Mouse (Mus musculus): ENCODE results near the gene Mef2c. TPM values are rescaled to one million over a fixed set of nuclear protein-coding genes. Genes with fewer than 3 reads are reported as not detected.

Gene Mef2c
- polyA plus RNA-seq, 1 experiment = 308 TPM

DNA sequence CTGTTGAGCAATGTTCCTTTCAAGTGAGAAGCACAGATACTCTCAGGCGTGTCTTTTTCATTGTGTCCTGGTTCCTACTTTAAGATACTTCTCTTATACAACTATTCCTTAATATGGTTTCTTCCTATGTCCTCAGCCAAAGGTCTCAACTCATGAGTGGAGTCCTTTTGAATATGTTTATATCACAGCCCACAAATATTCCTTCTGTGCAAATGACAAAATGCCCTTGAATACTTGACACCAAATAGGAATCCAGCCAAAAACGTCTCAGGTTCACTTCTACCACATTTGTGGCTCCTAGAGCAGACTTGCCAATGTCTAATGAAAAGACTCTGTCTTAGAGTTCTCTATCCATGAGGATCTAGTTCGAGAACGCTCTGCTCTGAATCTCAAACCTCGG lies 21.7 kb upstream of the Mef2c start:
- no peak overlapping the region for H3K27ac ChIP-seq (ENCODE audit: insufficient read depth, low read length)
- TF ChIP-seq CTCF (IDR thresholded peaks at IDR 0.05; ENCODE audit: extremely low read depth, insufficient read depth, low read length) (no peak), POLR2A (IDR thresholded peaks at IDR 0.05; ENCODE audit: extremely low read depth, insufficient read depth, low read length) (no peak)

DNA sequence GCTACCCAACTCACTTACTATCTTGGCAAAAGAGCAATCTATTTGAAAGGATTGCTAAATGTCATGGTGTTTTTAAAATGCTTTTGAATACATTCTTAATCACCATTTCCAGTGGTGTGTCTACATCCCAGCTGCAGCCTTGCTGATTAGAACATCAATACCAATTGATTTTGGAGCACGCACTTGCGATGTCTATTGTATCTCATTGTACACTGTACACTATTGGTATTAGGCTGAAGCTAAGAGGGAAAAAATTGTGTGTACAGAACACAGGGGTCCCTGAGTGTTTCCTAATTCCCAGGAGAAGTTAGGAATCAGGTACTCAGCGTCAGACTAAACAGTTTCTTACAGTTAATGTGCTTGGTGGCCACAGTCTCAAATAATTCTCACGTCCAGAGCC lies 19.6 kb upstream of the Mef2c start:
- Histone ChIP-seq H3K27ac (ENCODE audit: insufficient read depth, low read length) (no peak overlapping the region), H3K4me3 (ENCODE audit: insufficient read depth, low read length) (no peak overlapping the region), H3K4me1 (ENCODE audit: control insufficient read depth, insufficient read depth, low read length) (no peaks in the 10 kb centered on the region; the same call in 1 of the 2 replicates)
- TF ChIP-seq CTCF (IDR thresholded peaks at IDR 0.05; ENCODE audit: extremely low read depth, insufficient read depth, low read length) (no peak), POLR2A (IDR thresholded peaks at IDR 0.05; ENCODE audit: extremely low read depth, insufficient read depth, low read length) (no peak)

More for the DNA sequence above, 21.7 kb upstream of the Mef2c start:
- Histone ChIP-seq H3K4me3 (ENCODE audit: insufficient read depth, low read length) (no peak overlapping the region), H3K4me1 (ENCODE audit: control insufficient read depth, insufficient read depth, low read length) (no peaks in the 10 kb centered on the region; the same call in 1 of the 2 replicates)

DNA sequence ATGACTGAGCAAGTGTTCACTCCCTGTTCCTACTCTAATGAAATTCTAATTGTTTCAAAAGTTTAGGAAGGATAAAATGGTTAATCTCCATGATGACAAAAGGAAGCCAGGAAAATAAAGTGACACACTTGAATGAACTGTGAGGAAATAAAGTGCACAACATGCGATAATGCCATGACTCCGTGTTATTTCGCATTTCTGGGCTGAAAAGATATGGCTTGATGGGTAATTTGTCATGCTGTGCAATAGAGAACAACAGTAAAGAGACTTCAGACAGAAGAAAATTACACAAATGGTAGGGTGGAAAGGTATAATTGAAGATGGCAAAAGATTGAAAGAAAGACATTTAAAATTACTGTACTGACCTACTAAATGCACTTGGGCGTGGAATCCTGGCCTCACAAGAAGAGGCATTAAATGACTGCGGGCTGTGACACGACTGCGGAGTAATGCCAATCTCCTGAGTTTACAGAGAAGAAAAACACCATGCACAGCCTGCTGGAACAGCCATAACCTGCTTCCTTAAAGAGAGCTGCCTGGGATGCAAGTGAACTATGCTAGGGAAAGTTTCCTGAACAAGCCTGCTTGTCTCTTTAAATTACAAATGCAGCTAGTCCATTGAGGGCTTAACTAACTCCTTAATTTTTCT lies 19.0 kb upstream of the Mef2c start:
- Histone ChIP-seq H3K4me1 (ENCODE audit: control insufficient read depth, insufficient read depth, low read length) (no peaks in the 10 kb centered on the region; the same call in 1 of the 2 replicates), H3K4me3 (ENCODE audit: insufficient read depth, low read length) (no peak overlapping the region), H3K27ac (ENCODE audit: insufficient read depth, low read length) (no peak overlapping the region)
- TF ChIP-seq CTCF (IDR thresholded peaks at IDR 0.05; ENCODE audit: extremely low read depth, insufficient read depth, low read length) (no peak), POLR2A (IDR thresholded peaks at IDR 0.05; ENCODE audit: extremely low read depth, insufficient read depth, low read length) (no peak)

GRCm38 (mm10) chr13:83492051-83492450 lies 11.8 kb upstream of the Mef2c start:
- Histone ChIP-seq H3K27ac (ENCODE audit: insufficient read depth, low read length) (no peak overlapping the region), H3K4me1 (ENCODE audit: control insufficient read depth, insufficient read depth, low read length) (no peaks in the 10 kb centered on the region), H3K4me3 (ENCODE audit: insufficient read depth, low read length) (no peak overlapping the region)
- TF ChIP-seq CTCF (IDR thresholded peaks at IDR 0.05; ENCODE audit: extremely low read depth, insufficient read depth, low read length) (no peak), POLR2A (IDR thresholded peaks at IDR 0.05; ENCODE audit: extremely low read depth, insufficient read depth, low read length) (no peak)

GRCm38 (mm10) chr13:83497708-83498107 lies 6.1 kb upstream of the Mef2c start:
- H3K4me1 ChIP-seq (ENCODE audit: control insufficient read depth, insufficient read depth, low read length) = no peaks in the 10 kb centered on the region
- TF ChIP-seq CTCF (IDR thresholded peaks at IDR 0.05; ENCODE audit: extremely low read depth, insufficient read depth, low read length) (no peak), POLR2A (IDR thresholded peaks at IDR 0.05; ENCODE audit: extremely low read depth, insufficient read depth, low read length) (no peak)
- no peak overlapping the region for H3K4me3 ChIP-seq (ENCODE audit: insufficient read depth, low read length)
- no peak overlapping the region for H3K27ac ChIP-seq (ENCODE audit: insufficient read depth, low read length)

GRCm38 (mm10) chr13:83499526-83499925 lies 4.3 kb upstream of the Mef2c start:
- Histone ChIP-seq H3K4me1 (ENCODE audit: control insufficient read depth, insufficient read depth, low read length) (no peaks in the 10 kb centered on the region), H3K4me3 (ENCODE audit: insufficient read depth, low read length) (no peak overlapping the region), H3K27ac (ENCODE audit: insufficient read depth, low read length) (no peak overlapping the region)
- TF ChIP-seq POLR2A (IDR thresholded peaks at IDR 0.05; ENCODE audit: extremely low read depth, insufficient read depth, low read length) = no peak
- no peak for TF ChIP-seq CTCF (IDR thresholded peaks at IDR 0.05; ENCODE audit: extremely low read depth, insufficient read depth, low read length)

GRCm38 (mm10) chr13:83507687-83508086 lies 3.9 kb downstream of the Mef2c start:
- TF ChIP-seq CTCF (IDR thresholded peaks at IDR 0.05; ENCODE audit: extremely low read depth, insufficient read depth, low read length) (no peak), POLR2A (IDR thresholded peaks at IDR 0.05; ENCODE audit: extremely low read depth, insufficient read depth, low read length) (no peak)
- Histone ChIP-seq H3K4me1 (ENCODE audit: control insufficient read depth, insufficient read depth, low read length) (no peaks in the 10 kb centered on the region), H3K4me3 (ENCODE audit: insufficient read depth, low read length) (no peak overlapping the region), H3K27ac (ENCODE audit: insufficient read depth, low read length) (no peak overlapping the region)

DNA sequence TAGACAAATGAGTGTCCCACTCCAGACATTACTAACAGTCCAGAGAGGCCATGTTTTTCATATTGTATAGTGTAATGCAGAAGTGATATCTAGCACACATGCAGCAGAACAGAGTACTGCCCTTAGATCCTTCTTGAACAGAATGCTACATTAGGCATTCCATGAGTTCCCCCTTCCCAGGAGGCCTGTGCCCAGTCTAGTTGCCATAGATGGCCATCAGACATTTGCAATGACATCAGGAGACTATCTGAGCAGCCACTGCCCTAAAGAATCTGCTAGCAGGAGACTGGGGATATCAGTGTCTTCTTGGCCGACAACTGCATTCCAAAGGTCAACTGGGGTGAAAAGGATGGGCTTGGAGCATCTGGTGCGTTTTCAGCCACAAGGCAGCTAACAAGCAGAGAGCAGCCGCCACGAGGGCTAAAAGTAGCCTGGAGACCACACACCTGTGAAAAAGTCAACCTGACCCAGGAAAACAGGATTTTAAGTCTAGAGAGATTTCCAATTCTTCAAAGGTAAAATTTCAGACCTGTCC lies 11.2 kb downstream of the Mef2c start:
- no peak overlapping the region for H3K27ac ChIP-seq (ENCODE audit: insufficient read depth, low read length)
- H3K4me3 ChIP-seq (ENCODE audit: insufficient read depth, low read length) = no peak overlapping the region

DNA sequence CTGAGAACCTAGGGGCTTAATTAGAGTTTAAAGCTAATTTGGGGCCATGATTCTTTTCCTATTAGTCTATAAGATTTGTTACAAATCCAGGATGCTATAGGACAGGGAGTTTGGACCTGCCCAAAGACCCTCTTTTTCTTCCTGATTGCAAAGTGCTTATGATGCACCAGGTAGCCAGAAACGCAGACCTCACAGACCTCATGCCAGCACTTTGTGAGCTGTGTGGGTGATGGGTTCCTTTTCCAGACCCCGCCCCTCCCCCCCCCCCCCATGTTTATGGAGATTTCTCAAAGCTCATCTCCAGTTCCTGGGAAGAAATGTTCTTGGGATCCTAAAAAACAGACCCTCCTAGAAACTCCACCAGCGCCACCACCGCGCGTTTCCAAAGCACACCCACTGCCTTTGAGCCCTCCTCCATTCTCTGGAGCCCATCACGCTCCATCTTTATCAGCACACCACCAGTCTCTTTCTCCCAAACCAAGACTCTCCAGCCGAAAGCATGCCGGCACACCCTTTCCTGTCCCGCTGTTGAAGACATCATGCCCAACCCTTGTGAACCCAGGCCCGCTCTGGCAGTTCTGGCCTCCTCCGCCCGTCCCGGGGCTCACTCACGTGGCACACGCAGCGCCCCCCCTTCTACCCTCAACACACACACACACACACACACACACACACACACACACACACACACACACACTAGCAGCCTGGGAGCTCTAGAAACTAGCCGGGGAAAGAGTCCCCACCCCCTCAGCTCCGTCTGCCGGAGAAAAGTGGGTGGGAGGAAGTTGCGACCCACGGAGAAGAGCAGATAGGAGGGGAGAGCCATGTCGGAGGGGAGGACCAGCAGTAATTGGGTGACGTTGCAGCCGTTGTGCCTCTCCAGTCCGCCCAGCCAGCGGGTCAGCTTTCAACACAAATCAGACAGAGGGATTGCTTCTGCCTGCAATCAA lies 14.1 kb downstream of the Mef2c start:
- Histone ChIP-seq H3K4me1 (ENCODE audit: control insufficient read depth, insufficient read depth, low read length) (peaks cover 3% of the 10 kb centered on the region; the same call in 1 of the 2 replicates), H3K27ac (ENCODE audit: insufficient read depth, low read length) (peak overlapping the region; percentile 74), H3K4me3 (ENCODE audit: insufficient read depth, low read length) (peak overlapping the region; percentile 40)
- TF ChIP-seq CTCF (IDR thresholded peaks at IDR 0.05; ENCODE audit: extremely low read depth, insufficient read depth, low read length) (no peak), POLR2A (IDR thresholded peaks at IDR 0.05; ENCODE audit: extremely low read depth, insufficient read depth, low read length) (peak; percentile 70)

More for the DNA sequence above, 11.2 kb downstream of the Mef2c start:
- no peak for TF ChIP-seq POLR2A (IDR thresholded peaks at IDR 0.05; ENCODE audit: extremely low read depth, insufficient read depth, low read length)
- no peak for TF ChIP-seq CTCF (IDR thresholded peaks at IDR 0.05; ENCODE audit: extremely low read depth, insufficient read depth, low read length)
- no peaks in the 10 kb centered on the region for H3K4me1 ChIP-seq (ENCODE audit: control insufficient read depth, insufficient read depth, low read length)
